Mouse (Mus musculus) hindbrain, embryonic 10.5 days (tissue): ENCODE measurements around the gene Scfd2. TPM values are rescaled to one million over a fixed set of nuclear protein-coding genes. Genes with fewer than 3 reads are reported as not detected.

Experiments
- DNase-seq: peaks from one replicate; pipeline ENCODE4 v3.0.0-alpha.2; 2017; ENCODE audit warnings: low spot score
- H3K27ac ChIP-seq: fragments of 300-500 bp; sonication (generic); 2 replicates; pipeline ENCODE4 v1.5.1; 2016; ENCODE audit warnings: mild to moderate bottlenecking, moderate library complexity
- H3K27me3 ChIP-seq: fragments of 300-500 bp; sonication (generic); 2 replicates; pipeline ENCODE4 v1.6.1; 2016; ENCODE audit warnings: mild to moderate bottlenecking; ENCODE audit not compliant: poor library complexity, insufficient read depth, severe bottlenecking
- H3K36me3 ChIP-seq: fragments of 300-500 bp; sonication (generic); 2 replicates; pipeline ENCODE4 v1.6.1; 2016; ENCODE audit warnings: mild to moderate bottlenecking, moderate library complexity
- H3K4me1 ChIP-seq: fragments of 300-500 bp; sonication (generic); replicated peaks from 2 replicates; pipeline ENCODE4 v1.6.1; 2016; ENCODE audit warnings: mild to moderate bottlenecking
- H3K4me3 ChIP-seq: fragments of 300-500 bp; sonication (generic); 2 replicates; pipeline ENCODE4 v1.5.1; 2016; ENCODE audit warnings: mild to moderate bottlenecking, moderate library complexity
- H3K9me3 ChIP-seq: fragments of 300-500 bp; sonication (generic); 2 replicates; pipeline ENCODE4 v1.6.1; 2016; ENCODE audit warnings: mild to moderate bottlenecking, moderate library complexity
- WGBS: fragments of 180-500 bp; shearing (Covaris S2); methylation state at CpG from one replicate; pipeline ENCODE4 v1.1.7; 2016; 5-methylcytosine and 5-hydroxymethylcytosine counted together
- polyA plus RNA-seq: library from polyadenylated mRNA; unstranded; fragments of >200 nt; fragmentation: Nextera tagmentation; extraction: Ambion mirVana; gene quantifications from 2 replicates; pipeline ENCODE4 v1.2.1, GENCODE M21; 2016

Gene Scfd2
- polyA plus RNA-seq, 1 experiment from 2014 or later, result 19.7 TPM

GRCm38 (mm10) chr5:74314501-74314900 lies 217.1 kb downstream of the Scfd2 start:
- Histone ChIP-seq H3K4me1 (peaks cover 14% of the 10 kb centered on the region), H3K27me3 (peaks cover 11% of the 10 kb centered on the region; the same call in 1 of the 2 replicates), H3K36me3 (no peaks in the 10 kb centered on the region), H3K4me3 (no peak overlapping the region), H3K27ac (no peak overlapping the region), H3K9me3 (no peaks in the 10 kb centered on the region)
- DNase-seq, result no peak
- WGBS, result 50% methylated on average over 6 of the region's 6 CpGs

DNA sequence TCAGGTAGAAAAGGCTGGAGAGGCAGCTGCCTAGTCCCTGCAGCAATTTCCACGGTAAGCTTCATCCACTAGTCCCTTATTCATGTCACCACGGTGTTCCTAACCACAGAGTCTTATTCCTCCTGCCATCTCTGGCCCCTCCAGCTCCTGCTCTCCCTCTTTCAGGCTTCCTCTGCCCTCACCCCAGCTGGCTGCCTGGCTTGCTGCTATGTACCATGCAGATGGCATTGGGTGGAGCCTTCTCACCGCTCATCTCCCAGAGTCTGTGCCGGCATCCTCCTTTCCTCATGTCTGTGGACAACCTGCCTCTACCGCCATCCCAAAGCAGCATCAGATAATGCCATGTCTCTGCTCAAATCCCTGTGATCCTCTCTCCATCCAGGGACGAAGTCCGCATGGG lies 218.0 kb downstream of the Scfd2 start:
- no peak for DNase-seq
- H3K27me3 ChIP-seq, result peaks cover 11% of the 10 kb centered on the region; the same call in 1 of the 2 replicates
- H3K4me3 ChIP-seq, result no peak overlapping the region
- no peak overlapping the region for H3K27ac ChIP-seq
- no peaks in the 10 kb centered on the region for H3K36me3 ChIP-seq
- 89% methylated on average over 7 of the region's 7 CpGs for WGBS
- H3K9me3 ChIP-seq, result no peaks in the 10 kb centered on the region
- peaks cover 14% of the 10 kb centered on the region for H3K4me1 ChIP-seq

DNA sequence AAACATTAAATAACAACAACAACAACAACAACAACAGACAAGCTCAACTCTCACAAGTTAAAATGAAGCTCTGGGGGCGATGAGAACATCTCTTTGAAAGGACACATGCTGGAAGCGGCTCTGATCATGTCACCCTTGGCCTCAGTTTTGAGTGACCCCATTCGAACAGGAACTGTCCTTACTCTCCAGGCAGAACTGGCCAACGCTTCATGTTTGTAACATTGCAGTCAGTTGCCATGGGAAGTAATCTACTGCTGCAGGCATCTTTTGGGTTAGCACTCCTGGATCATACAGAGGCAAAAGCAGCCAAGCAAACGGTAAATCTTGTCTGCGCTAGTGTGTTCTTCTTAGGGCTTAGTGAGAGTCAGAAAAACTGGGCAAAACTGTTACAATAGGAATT lies 219.7 kb downstream of the Scfd2 start:
- 57% methylated on average over 6 of the region's 6 CpGs for WGBS

DNA sequence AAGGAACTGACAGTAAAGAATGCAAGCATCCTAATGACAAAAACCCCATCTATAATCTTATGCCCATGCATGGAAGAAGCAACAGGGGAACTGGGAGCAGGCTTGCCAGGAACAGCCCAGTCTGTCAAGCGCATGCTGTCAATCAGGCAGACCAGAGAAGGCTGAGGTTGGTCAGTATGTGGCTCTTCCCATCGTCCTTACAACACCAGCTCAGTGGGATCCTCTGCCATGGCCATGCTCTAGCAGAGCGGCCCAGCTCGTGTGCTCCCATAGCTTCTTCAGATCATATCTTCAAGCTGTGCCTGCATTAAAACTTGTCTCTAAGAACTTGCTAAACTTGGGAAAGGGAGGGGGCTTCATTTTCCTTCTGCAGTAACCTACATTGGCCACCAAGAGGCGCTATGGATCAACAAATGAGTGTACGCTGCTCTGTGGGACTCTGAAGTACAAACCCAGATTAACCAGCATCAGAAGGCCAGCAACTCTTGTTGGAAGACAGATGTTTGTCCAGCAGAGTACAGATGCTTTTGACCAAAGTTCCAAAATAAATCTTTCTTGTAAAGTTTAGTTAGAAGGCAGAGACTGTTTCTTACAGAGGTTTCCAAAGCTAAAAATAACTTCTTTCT lies 220.2 kb downstream of the Scfd2 start:
- Histone ChIP-seq H3K4me1 (peaks cover 14% of the 10 kb centered on the region), H3K27me3 (peaks cover 11% of the 10 kb centered on the region; the same call in 1 of the 2 replicates), H3K36me3 (no peaks in the 10 kb centered on the region), H3K27ac (no peak overlapping the region), H3K9me3 (no peaks in the 10 kb centered on the region), H3K4me3 (no peak overlapping the region)
- 34% methylated on average over 6 of the region's 6 CpGs for WGBS
- peak; percentile 50 for DNase-seq

More for the DNA sequence above, 219.7 kb downstream of the Scfd2 start:
- no peaks in the 10 kb centered on the region for H3K36me3 ChIP-seq
- H3K27me3 ChIP-seq, result peaks cover 11% of the 10 kb centered on the region; the same call in 1 of the 2 replicates
- no peak for DNase-seq
- H3K9me3 ChIP-seq, result no peaks in the 10 kb centered on the region
- H3K27ac ChIP-seq, result no peak overlapping the region
- H3K4me1 ChIP-seq, result peaks cover 14% of the 10 kb centered on the region
- H3K4me3 ChIP-seq, result no peak overlapping the region

DNA sequence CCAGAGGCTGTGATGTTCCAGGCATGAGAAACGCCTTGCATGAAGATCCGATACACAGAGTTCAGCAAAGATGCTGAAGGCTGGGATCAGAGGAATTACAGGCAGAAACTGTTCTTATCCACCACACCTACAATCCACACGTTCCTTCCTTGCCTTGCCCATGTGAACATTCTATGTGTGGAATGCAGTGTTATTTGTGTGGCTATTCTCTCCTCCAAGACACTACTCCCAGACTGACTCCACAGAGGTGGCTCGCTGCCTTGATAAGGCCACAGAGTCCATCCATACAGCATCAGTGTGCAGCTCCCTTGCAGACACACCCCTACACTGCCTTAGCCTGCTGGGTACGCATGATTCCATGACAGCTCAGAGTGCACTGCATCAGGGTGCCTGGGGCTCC lies 221.5 kb downstream of the Scfd2 start:
- DNase-seq, result no peak
- peaks cover 11% of the 10 kb centered on the region; the same call in 1 of the 2 replicates for H3K27me3 ChIP-seq
- no peak overlapping the region for H3K4me3 ChIP-seq
- no peaks in the 10 kb centered on the region for H3K36me3 ChIP-seq
- 91% methylated on average over 5 of the region's 5 CpGs for WGBS
- H3K4me1 ChIP-seq, result peaks cover 8% of the 10 kb centered on the region
- no peaks in the 10 kb centered on the region for H3K9me3 ChIP-seq
- H3K27ac ChIP-seq, result no peak overlapping the region

DNA sequence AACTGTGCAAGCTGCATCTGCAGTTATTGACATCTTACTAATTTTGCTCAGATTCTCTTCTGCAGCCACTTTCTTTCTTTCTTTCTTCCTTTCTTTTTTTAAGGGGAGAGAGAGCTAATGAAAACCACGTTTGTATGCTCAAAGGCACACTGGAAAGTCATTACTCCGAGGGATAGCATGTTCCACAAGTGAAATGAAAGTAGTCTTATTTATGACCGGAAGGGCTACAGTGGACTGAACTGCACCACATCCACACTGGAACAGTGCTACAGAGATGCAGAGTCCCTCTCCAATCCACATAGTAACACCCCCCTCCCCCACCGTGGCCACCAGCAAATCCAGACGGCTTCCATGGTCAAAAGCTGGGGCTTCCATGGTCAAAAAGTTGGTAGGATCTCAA lies 224.3 kb downstream of the Scfd2 start:
- Histone ChIP-seq H3K4me3 (no peak overlapping the region), H3K9me3 (no peaks in the 10 kb centered on the region), H3K36me3 (no peaks in the 10 kb centered on the region), H3K27me3 (no peaks in the 10 kb centered on the region; the same call in 1 of the 2 replicates), H3K27ac (no peak overlapping the region), H3K4me1 (no peaks in the 10 kb centered on the region)
- DNase-seq, result no peak
- 86% methylated on average over 5 of the region's 5 CpGs for WGBS

- WGBS, result 74% methylated on average over 4 of the region's 4 CpGs
- H3K27ac ChIP-seq, result no peak overlapping the region
- peaks cover 2% of the 10 kb centered on the region for H3K4me1 ChIP-seq
- H3K27me3 ChIP-seq, result no peaks in the 10 kb centered on the region; the same call in 1 of the 2 replicates
- H3K9me3 ChIP-seq, result no peaks in the 10 kb centered on the region
- H3K4me3 ChIP-seq, result no peak overlapping the region
- DNase-seq, result no peak
- no peaks in the 10 kb centered on the region for H3K36me3 ChIP-seq
Measured at GRCm38 (mm10) chr5:74305533-74306189, 225.9 kb downstream of the Scfd2 start.

GRCm38 (mm10) chr5:74304767-74305166 lies 226.8 kb downstream of the Scfd2 start:
- no peak for DNase-seq
- H3K4me1 ChIP-seq, result peaks cover 11% of the 10 kb centered on the region
- H3K27ac ChIP-seq, result no peak overlapping the region
- no peaks in the 10 kb centered on the region; the same call in 1 of the 2 replicates for H3K27me3 ChIP-seq
- H3K9me3 ChIP-seq, result no peaks in the 10 kb centered on the region
- 78% methylated on average over 4 of the region's 4 CpGs for WGBS
- H3K36me3 ChIP-seq, result no peaks in the 10 kb centered on the region
- no peak overlapping the region for H3K4me3 ChIP-seq

DNA sequence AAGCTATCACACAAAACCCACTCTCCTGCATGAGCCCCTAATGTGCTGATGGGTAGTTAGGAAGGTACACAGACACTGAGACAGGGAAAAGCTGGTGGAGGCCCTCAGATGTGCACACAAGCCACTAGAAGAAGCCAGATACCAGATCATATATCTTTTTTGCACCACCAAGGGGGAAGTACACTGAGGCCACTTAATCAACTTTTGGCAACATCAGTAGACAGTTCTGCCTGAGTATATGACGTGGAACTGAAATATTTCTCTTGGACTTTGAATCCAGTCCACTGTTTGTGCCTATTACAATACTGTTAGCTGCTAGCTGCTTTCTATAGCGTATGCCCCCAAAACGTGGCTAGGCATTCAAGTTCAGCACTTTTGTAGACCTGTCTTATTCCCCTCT lies 229.2 kb downstream of the Scfd2 start:
- H3K36me3 ChIP-seq, result no peaks in the 10 kb centered on the region
- 83% methylated on average over 3 of the region's 3 CpGs for WGBS
- H3K4me3 ChIP-seq, result no peak overlapping the region
- no peaks in the 10 kb centered on the region for H3K9me3 ChIP-seq
- DNase-seq, result no peak
- no peaks in the 10 kb centered on the region; the same call in 1 of the 2 replicates for H3K27me3 ChIP-seq
- H3K27ac ChIP-seq, result no peak overlapping the region
- H3K4me1 ChIP-seq, result peaks cover 16% of the 10 kb centered on the region

DNA sequence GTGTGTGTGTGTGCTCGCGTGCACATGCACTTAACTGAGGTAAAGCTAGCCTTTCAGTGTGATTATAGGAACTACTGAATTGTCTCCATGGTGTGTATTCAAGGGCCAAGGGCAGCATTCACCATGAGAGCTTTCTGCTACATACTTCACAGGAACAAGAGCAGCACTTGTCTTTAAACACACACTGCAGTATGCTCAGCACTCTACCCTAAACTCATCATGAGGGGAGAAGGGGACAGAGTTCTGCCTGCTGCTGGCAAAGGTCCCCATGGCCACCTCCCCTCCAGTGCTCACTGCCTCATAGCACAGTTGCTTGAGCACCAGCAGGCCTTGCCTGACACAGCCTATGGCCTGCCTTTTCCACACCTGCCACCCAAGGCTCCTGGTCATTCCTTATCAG lies 230.1 kb downstream of the Scfd2 start:
- Histone ChIP-seq H3K9me3 (no peaks in the 10 kb centered on the region), H3K4me3 (no peak overlapping the region), H3K4me1 (peaks cover 17% of the 10 kb centered on the region), H3K36me3 (no peaks in the 10 kb centered on the region), H3K27ac (no peak overlapping the region), H3K27me3 (no peaks in the 10 kb centered on the region; the same call in 1 of the 2 replicates)
- 97% methylated on average over 2 of the region's 2 CpGs for WGBS
- DNase-seq, result no peak

GRCm38 (mm10) chr5:74300931-74301330 lies 230.6 kb downstream of the Scfd2 start:
- Histone ChIP-seq H3K36me3 (no peaks in the 10 kb centered on the region), H3K9me3 (no peaks in the 10 kb centered on the region), H3K4me3 (no peak overlapping the region), H3K4me1 (peaks cover 21% of the 10 kb centered on the region), H3K27me3 (no peaks in the 10 kb centered on the region; the same call in 1 of the 2 replicates), H3K27ac (no peak overlapping the region)
- WGBS, result 62% methylated on average over 5 of the region's 5 CpGs
- DNase-seq, result no peak

GRCm38 (mm10) chr5:74300140-74300539 lies 231.4 kb downstream of the Scfd2 start:
- Histone ChIP-seq H3K27me3 (no peaks in the 10 kb centered on the region; the same call in 1 of the 2 replicates), H3K4me3 (no peak overlapping the region), H3K27ac (no peak overlapping the region), H3K4me1 (peaks cover 21% of the 10 kb centered on the region), H3K36me3 (no peaks in the 10 kb centered on the region), H3K9me3 (no peaks in the 10 kb centered on the region)
- 47% methylated on average over 4 of the region's 4 CpGs for WGBS
- DNase-seq, result no peak

- Histone ChIP-seq H3K4me3 (no peak overlapping the region), H3K9me3 (no peaks in the 10 kb centered on the region), H3K36me3 (no peaks in the 10 kb centered on the region), H3K27ac (no peak overlapping the region), H3K4me1 (peaks cover 21% of the 10 kb centered on the region), H3K27me3 (no peaks in the 10 kb centered on the region)
- WGBS, result 86% methylated on average over 5 of the region's 5 CpGs
- DNase-seq, result no peak
Measured at GRCm38 (mm10) chr5:74297113-74297512, 234.4 kb downstream of the Scfd2 start.
